Mouse (Mus musculus): Measurements from ENCODE around the gene Kcna3.

Kcna3 gene

DNA sequence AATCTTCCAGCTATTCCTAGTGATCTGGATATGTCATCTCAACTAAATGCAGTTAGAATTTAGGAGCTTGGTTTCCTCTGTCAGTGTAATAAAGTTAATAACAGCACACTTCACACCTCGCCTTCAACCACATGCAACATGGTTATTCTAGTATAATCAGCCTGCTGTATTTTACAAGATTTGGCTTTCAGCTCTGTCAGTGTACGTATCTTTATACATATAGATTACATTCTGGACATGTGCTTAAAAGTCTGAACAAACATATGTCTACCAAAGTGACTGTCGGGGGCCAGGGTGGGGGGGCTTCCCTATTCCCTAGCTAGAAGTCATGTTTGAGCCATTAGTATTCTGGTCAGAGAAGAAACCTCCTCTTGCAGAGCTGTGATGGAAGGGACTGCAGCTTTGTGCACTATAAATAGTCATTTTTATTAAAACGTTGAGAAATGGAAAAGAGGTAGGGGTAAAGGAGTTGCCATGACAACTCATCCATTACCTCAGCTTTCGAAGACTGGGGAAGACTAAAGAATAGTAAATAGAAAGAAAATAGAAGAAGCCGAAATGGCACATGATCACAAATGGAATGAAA is 29.6 kb downstream of the Kcna3 start:
- no peak for DNase-seq (ENCODE audit: low spot score in 2 of 2)

DNA sequence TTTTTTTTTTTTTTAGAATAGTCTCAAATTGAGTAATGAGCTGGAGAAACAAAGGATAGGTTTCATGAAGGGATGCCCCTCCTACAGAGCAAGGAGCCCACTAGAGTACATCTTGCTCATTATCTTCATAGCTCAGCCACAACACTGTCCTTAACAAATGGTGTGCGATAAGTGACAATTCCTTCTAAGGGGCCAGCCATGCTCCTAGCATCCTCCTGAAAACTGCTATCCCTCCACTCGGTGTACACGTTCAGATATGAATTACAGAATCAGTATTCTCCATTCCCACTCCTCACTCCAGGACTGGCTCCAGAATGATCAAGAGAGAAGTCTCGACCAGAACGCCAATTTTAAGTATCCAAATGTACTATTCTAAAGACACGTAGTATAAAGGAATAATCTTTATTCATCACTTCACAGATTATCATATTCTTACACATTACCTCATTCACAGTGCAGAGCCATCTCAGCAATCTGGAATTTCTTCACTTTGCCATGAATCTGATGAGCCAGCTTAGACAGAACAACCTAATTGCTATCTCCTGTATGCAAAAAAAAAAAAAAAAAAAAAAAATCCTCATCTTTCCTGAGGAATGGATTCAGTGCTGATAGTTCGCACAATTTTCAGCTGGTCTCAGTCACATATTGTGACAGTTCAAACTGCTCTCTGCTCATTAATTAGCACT is 30.3 kb downstream of the Kcna3 start:
- no peak for DNase-seq (ENCODE audit: low spot score in 2 of 2)

DNA sequence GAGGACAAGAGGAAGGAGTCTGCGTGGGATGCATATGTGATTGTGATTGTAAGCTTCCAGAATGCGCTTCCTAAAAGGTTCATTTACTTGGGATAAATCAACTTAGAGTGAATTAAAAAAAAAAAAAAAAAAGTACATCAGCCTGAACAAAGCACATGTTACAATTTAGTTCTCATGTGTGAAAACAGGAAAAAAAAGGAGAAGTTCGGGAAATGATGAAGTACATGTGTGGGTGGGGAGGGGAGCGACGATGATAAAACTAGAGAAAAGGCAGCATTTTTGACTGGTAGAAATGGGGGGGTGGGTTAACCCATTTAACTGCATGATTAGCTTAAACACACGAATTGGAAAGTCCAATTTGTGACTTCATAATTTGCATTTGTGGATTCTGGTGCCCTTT is 31.3 kb downstream of the Kcna3 start:
- no peak for DNase-seq (ENCODE audit: low spot score in 2 of 2)

DNA sequence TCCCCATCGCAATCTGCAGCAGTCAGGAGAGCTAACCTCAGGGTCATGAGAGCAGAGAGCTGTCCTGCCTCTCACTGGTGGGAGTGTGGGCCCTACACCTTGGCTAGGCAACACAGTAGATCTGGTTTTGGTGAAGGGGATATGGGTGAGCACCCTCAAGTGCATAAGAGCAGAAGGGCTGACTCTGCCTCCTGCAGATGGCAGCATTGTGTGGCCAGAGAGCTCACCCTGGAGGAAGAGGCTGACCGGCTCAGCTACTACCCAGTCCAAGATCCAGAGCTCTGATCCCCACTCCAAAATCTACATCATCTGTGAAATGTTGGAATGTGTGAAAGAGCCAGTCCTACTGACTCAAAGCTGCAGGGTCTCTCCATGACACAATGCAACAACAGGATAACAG is 37.9 kb downstream of the Kcna3 start:
- DNase-seq (ENCODE audit: low spot score in 2 of 2), result no peak

DNA sequence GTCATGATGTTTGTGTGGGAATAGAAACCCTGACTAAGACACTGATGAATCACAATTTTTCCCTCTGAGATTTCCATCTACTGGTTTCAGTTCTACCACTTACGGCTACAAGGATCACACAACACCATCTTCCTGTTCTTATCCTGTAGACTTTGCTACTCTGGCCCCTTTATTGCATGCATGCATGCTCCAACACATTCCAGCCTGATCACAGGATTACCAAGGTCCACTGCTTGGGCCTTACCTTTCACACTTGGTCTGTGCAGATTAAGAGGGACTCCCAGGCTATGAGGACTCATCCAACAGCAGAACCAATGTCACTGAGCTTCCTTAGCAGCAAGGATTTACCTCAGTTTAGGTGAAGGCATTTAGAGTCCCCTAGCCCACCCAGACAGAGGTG is 39.7 kb downstream of the Kcna3 start:
- DNase-seq (ENCODE audit: low spot score in 2 of 2), result no peak

DNA sequence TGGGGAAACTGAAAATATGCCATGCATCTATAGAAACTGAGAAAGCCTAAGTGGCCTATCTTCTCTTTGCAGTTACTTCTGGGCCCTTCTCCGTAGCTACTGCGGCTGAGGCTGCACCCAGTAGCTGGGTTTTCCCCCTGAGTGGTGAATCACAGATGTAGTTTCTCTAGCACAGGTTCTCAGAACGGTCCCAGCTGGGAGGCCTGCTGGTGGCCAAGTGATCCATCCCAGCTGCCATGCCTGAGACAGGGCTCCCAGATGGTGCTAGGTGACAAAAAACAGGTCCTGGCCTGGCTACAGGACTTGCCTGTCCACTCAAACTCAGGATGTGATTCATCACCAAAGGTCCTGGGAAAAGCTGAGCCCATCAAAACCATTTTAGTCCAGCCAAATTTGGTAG is 40.7 kb downstream of the Kcna3 start:
- DNase-seq (ENCODE audit: low spot score in 2 of 2), result no peak

DNA sequence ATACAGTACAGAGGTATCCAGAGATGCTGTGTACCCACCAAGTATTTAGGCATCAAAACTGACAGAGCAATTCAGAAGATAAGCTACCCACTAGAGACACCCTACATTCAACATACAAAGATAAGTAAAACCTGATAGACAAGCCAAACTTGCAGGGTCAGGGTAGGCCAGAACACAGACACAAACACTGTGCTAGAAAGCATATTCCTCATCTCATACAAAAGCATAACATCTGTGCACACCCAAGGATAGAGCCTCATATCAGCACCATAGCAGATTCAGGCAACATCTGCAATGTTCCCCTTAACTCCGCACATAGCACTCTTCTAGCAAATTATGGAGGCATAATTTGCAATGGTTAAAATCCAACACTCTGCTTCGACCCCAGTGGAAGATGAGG is 41.1 kb downstream of the Kcna3 start:
- DNase-seq (ENCODE audit: low spot score in 2 of 2), result no peak

DNA sequence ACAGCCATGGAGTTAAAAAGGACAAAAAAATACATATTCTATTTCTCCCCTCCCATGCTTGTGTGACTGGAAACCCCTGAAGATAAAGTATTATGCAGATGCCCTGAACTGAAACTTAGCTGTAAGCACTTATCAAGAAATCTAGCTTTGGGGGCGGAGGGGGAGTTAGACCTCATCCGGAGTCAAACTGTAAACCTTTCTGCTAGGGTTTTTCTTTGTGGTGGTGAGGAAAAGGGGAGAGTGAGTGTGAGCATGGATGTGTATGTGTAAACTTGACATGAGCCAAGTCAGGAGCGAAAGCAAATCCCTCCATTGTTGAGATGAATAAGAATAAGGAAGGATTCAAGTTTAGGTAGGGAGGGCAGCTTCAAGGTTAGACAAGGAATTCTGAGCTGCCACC is 44.8 kb downstream of the Kcna3 start:
- no peak for DNase-seq (ENCODE audit: low spot score in 2 of 2)

DNA sequence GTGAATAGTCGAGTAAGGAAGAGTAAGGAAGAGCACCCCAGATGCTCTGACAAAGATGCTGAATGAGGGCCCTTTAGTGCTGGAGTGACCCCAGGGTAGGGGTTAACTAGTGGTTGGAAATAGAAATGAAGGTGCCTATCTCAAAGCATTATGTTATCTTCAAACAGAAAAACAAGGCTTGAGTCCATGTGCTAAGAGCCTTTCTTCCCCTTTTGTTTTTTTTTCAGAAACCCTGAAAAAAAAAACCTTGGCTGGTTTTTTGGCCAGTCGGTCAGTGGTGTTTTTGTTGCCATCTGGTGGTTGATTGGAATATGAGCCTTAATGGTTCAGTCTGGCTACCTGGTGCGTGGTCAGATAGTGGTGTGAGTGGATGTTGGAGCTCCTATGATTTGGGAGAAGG is 45.3 kb downstream of the Kcna3 start:
- no peak for DNase-seq (ENCODE audit: low spot score in 2 of 2)

DNA sequence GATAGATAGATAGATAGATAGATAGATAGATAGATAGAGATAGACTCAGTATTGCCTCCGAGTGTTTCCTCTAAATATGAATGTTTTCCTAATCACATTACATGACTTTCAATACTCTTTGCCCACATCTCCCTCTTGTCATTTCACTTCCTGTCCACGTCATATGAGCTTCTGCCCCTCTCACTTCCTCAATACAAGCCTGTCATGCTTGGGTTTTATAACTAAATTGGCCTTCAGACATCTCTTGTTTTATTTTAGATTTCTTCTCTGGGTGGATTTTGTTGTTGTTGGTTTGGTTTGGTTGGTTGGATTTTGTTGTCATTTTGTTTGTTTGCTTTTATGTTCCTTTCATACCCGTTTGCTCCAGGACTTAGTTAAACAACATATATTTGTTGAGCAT is 48.6 kb downstream of the Kcna3 start:
- no peak for DNase-seq (ENCODE audit: low spot score in 2 of 2)

DNA sequence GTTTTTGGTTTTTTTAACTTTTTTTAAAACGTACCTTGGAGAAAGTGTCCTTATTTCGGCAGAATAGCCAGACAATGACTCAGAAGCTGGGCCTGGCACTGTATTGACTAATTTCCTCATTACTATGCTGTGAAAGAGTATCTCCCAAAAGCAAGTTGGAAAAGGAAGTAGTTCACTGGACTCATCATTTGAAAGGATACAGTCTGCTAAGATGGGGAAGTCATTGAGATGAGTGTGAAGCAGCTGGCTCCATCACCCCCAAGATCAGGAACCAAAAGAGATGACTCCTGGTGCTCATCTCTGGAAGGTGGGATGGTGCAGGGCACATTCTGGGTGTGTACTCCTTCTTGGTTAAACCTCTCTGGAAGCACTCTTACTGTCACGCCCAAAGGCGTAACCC is 51.4 kb downstream of the Kcna3 start:
- no peak for DNase-seq (ENCODE audit: low spot score in 2 of 2)

All from frontal cortex, postnatal 14 days (tissue).